Mouse (Mus musculus) midbrain, embryonic 12.5 days (tissue): ENCODE measurements around the gene Itga10. TPM values are rescaled to one million over a fixed set of nuclear protein-coding genes. Genes with fewer than 3 reads are reported as not detected.

Experiments
- ATAC-seq: fragments of 200-750 bp; cut with Nextera tagmentation; 2 replicates; pipeline ENCODE4 v1.8.0; 2017; ENCODE audit warnings: low read depth, moderate TSS enrichment, moderate library complexity; ENCODE audit not compliant: low FRiP score
- H3K27ac ChIP-seq: fragments of 300-500 bp; sonication (generic); replicated peaks from 2 replicates; pipeline ENCODE4 v1.5.1; 2016; ENCODE audit warnings: mild to moderate bottlenecking
- H3K27me3 ChIP-seq: fragments of 300-500 bp; sonication (generic); 2 replicates; pipeline ENCODE4 v1.6.1; 2016; ENCODE audit warnings: mild to moderate bottlenecking
- H3K36me3 ChIP-seq: fragments of 300-500 bp; sonication (generic); 2 replicates; pipeline ENCODE4 v1.6.1; 2016
- H3K4me1 ChIP-seq: fragments of 300-500 bp; sonication (generic); 2 replicates; pipeline ENCODE4 v1.6.1; 2016
- H3K4me2 ChIP-seq: fragments of 300-500 bp; sonication (generic); replicated peaks from 2 replicates; pipeline ENCODE4 v1.6.1; 2016; ENCODE audit warnings: mild to moderate bottlenecking, moderate library complexity
- H3K4me3 ChIP-seq: fragments of 300-500 bp; sonication (generic); 2 replicates; pipeline ENCODE4 v1.5.1; 2016; ENCODE audit warnings: mild to moderate bottlenecking
- H3K9ac ChIP-seq: fragments of 300-500 bp; sonication (generic); replicated peaks from 2 replicates; pipeline ENCODE4 v1.6.1; 2016; ENCODE audit warnings: mild to moderate bottlenecking, moderate library complexity
- H3K9me3 ChIP-seq: fragments of 300-500 bp; sonication (generic); 2 replicates; pipeline ENCODE4 v1.6.1; 2016; ENCODE audit warnings: mild to moderate bottlenecking
- WGBS: fragments of 180-500 bp; shearing (Covaris S2); methylation state at CpG from one replicate; pipeline ENCODE4 v1.1.7; 2016; 5-methylcytosine and 5-hydroxymethylcytosine counted together
- polyA plus RNA-seq: library from polyadenylated mRNA; unstranded; fragments of >200 nt; fragmentation: Nextera tagmentation; extraction: Ambion mirVana; gene quantifications from 2 replicates; pipeline ENCODE4 v1.2.1, GENCODE M21; 2016

The Itga10 gene
- polyA plus RNA-seq, 1 experiment from 2014 or later = 0.85 TPM

DNA sequence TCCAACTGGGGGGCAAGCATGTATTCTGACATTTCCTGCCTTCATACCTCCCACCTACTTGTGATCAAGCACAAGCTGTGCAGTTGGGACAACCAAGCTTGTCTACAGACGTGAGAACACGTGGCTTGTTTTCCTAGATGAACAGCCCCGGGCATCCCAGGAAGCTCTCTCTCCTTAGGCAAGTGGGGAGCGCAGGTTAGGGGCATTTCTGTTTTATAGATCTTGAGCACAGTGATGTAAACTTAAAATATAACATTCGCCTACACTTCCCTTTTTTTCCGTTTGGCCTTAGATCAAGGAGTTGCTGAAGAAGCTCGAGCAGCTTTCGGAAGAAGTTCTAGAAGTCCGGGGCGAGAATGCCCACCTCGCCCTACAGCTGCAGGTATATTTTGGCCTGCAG is 43.5 kb downstream of the Itga10 start:
- ATAC-seq = no peak
- WGBS = 85% methylated on average over 11 of the region's 11 CpGs
- Histone ChIP-seq H3K27ac (no peak overlapping the region), H3K4me1 (peaks cover 12% of the 10 kb centered on the region), H3K36me3 (no peaks in the 10 kb centered on the region), H3K4me3 (no peak overlapping the region), H3K27me3 (peaks cover 27% of the 10 kb centered on the region), H3K9me3 (no peaks in the 10 kb centered on the region), H3K4me2 (no peak overlapping the region), H3K9ac (no peak overlapping the region)

- H3K4me1 ChIP-seq = peaks cover 12% of the 10 kb centered on the region
- H3K36me3 ChIP-seq = no peaks in the 10 kb centered on the region
- no peak overlapping the region for H3K27ac ChIP-seq
- 54% methylated on average over 3 of the region's 3 CpGs for WGBS
- H3K27me3 ChIP-seq = peaks cover 12% of the 10 kb centered on the region; the same call in 1 of the 2 replicates
- H3K4me3 ChIP-seq = no peak overlapping the region
- ATAC-seq = 0 out of 2 replicates have a peak, but pooled peaks have one; percentile 12
- H3K4me2 ChIP-seq = no peak overlapping the region
- no peak overlapping the region for H3K9ac ChIP-seq
- H3K9me3 ChIP-seq = no peaks in the 10 kb centered on the region
Observed at GRCm38 (mm10) chr3:96690298-96690697, 44.9 kb downstream of the Itga10 start.

GRCm38 (mm10) chr3:96692506-96692905 is 47.1 kb downstream of the Itga10 start:
- Histone ChIP-seq H3K4me1 (peaks cover 21% of the 10 kb centered on the region), H3K4me2 (no peak overlapping the region), H3K27ac (no peak overlapping the region), H3K9me3 (no peaks in the 10 kb centered on the region), H3K36me3 (no peaks in the 10 kb centered on the region), H3K9ac (no peak overlapping the region), H3K27me3 (peaks cover 9% of the 10 kb centered on the region; the same call in 1 of the 2 replicates), H3K4me3 (no peak overlapping the region)
- no peak for ATAC-seq
- 15% methylated on average over 3 of the region's 3 CpGs for WGBS

GRCm38 (mm10) chr3:96693579-96693978 is 48.2 kb downstream of the Itga10 start:
- Histone ChIP-seq H3K27ac (no peak overlapping the region), H3K36me3 (no peaks in the 10 kb centered on the region), H3K4me1 (peaks cover 26% of the 10 kb centered on the region), H3K4me2 (no peak overlapping the region), H3K9me3 (no peaks in the 10 kb centered on the region), H3K4me3 (no peak overlapping the region), H3K27me3 (peaks cover 9% of the 10 kb centered on the region; the same call in 1 of the 2 replicates), H3K9ac (no peak overlapping the region)
- no peak for ATAC-seq
- 88% methylated on average over 1 of the region's 1 CpGs for WGBS

- WGBS = under 1% methylated on average over 34 of the region's 35 CpGs
- Histone ChIP-seq H3K4me1 (peaks cover 19% of the 10 kb centered on the region), H3K27me3 (no peaks in the 10 kb centered on the region), H3K27ac (peak within 1 kb of the TSS; percentile 95), H3K4me3 (peak within 1 kb of the TSS; percentile 70), H3K9ac (peak within 1 kb of the TSS; percentile 86), H3K4me2 (peak within 1 kb of the TSS; percentile 71), H3K36me3 (peaks cover 14% of the 10 kb centered on the region), H3K9me3 (no peaks in the 10 kb centered on the region)
- peak; percentile 77 for ATAC-seq
Observed at GRCm38 (mm10) chr3:96696198-96696765, 50.9 kb downstream of the Itga10 start, which contains the start of gene Pias3. TSS of gene Pias3 (plus strand) at chr3:96696384.

DNA sequence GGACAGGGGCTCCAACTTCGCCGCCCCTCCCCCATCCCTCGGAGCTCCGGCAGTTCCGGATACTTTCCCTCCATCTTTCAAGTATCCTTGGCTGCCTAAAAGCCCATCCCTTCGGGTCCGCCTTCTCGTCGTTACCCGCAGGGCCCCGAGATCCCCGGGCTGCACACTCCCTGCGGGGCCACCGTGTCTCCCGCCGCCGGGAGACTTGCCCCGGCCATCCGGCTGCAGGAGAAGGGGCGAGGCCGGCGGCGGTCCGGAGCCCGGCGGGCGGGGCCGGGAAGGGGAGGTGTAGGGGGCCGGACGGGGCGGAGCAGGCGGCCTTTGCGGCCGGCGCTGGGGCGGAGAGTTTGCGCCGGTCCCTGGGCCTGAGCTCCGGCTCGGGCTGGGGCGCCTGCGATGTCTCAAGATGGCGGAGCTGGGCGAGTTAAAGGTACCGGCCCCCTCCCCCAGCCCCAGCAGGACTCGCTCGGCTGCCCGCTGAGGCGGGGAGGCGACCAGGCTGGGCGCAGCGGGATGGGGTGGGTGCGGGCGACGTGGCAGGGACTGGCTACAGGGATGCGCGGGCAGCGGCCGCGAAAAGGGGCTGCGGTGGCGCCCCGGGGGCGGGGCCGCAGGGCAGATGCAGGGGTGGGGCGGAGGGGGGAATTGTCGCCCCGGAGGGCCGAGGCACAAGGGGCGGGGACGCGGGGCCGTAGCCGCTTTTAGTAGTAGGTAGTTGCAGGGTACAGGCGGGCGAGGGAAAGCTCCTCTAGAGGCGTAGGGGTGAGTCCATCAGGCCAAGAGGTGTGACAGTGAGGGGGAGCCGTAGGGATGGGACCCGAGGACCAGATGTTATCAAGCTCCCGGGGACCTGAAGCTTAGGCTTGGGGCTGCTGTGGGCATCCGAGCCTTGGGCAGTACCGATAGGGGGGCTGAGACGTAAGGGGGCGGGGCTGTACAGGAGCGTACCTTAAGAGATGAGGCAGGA is 51.7 kb downstream of the Itga10 start:
- Histone ChIP-seq H3K4me3 (peak overlapping the region; percentile 70), H3K27me3 (no peaks in the 10 kb centered on the region), H3K9me3 (no peaks in the 10 kb centered on the region), H3K27ac (peak overlapping the region; percentile 95), H3K4me1 (peaks cover 19% of the 10 kb centered on the region), H3K4me2 (peak overlapping the region; percentile 71), H3K9ac (peak overlapping the region; percentile 86), H3K36me3 (peaks cover 22% of the 10 kb centered on the region)
- WGBS = under 1% methylated on average over 74 of the region's 85 CpGs
- peak; percentile 91 for ATAC-seq

GRCm38 (mm10) chr3:96698993-96699690 is 53.8 kb downstream of the Itga10 start:
- no peak overlapping the region for H3K4me2 ChIP-seq
- ATAC-seq = no peak
- 49% methylated on average over 19 of the region's 19 CpGs for WGBS
- no peak overlapping the region for H3K4me3 ChIP-seq
- H3K4me1 ChIP-seq = peaks cover 19% of the 10 kb centered on the region
- peaks cover 38% of the 10 kb centered on the region for H3K36me3 ChIP-seq
- H3K9me3 ChIP-seq = no peaks in the 10 kb centered on the region
- H3K27me3 ChIP-seq = no peaks in the 10 kb centered on the region
- H3K27ac ChIP-seq = no peak overlapping the region; the same call in 1 of the 2 replicates
- no peak overlapping the region for H3K9ac ChIP-seq

DNA sequence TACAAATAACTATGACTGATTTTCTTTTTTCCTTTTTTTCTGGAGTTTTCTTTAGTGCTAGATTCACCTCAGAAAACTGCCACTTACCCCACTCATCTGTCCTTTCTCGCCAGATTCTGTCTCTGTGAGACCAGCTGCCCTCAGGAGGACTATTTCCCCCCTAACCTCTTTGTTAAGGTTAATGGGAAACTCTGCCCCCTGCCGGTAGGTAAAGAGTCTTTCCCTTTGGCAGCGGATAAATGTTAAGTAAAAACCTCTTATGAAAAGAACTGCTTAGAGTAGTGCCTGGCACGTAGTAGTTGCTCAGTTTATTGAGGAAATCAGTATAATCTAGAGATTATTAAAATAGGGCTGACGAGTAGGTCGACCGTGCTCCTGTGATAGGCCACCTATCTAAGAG is 55.0 kb downstream of the Itga10 start:
- H3K36me3 ChIP-seq = peaks cover 51% of the 10 kb centered on the region
- WGBS = 54% methylated on average over 7 of the region's 7 CpGs

GRCm38 (mm10) chr3:96701003-96701402 is 55.6 kb downstream of the Itga10 start:
- H3K4me1 ChIP-seq = peaks cover 15% of the 10 kb centered on the region
- no peak overlapping the region for H3K4me3 ChIP-seq
- H3K27ac ChIP-seq = no peak overlapping the region
- peaks cover 51% of the 10 kb centered on the region for H3K36me3 ChIP-seq
- H3K4me2 ChIP-seq = no peak overlapping the region
- WGBS = 86% methylated on average over 4 of the region's 4 CpGs
- no peaks in the 10 kb centered on the region for H3K9me3 ChIP-seq
- ATAC-seq = no peak
- H3K27me3 ChIP-seq = no peaks in the 10 kb centered on the region
- no peak overlapping the region for H3K9ac ChIP-seq

More for the DNA sequence above, 55.0 kb downstream of the Itga10 start:
- Histone ChIP-seq H3K4me2 (no peak overlapping the region), H3K27me3 (no peaks in the 10 kb centered on the region), H3K27ac (no peak overlapping the region), H3K4me3 (no peak overlapping the region), H3K9ac (no peak overlapping the region), H3K9me3 (no peaks in the 10 kb centered on the region), H3K4me1 (peaks cover 19% of the 10 kb centered on the region)
- ATAC-seq = no peak

DNA sequence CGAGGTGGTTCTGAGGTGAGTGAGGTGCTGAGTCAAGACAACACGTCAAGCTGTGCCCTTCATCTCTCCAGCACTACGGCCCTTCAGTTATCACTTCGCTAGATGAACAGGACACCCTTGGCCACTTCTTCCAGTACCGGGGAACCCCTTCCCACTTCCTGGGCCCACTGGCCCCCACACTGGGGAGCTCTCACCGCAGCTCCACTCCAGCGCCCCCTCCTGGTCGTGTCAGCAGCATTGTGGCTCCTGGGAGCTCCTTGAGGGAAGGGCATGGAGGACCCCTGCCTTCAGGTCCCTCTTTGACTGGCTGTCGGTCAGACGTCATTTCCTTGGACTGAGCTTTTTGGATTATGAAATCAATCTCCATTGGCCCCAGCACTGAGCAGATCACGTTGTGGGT is 59.4 kb downstream of the Itga10 start:
- H3K36me3 ChIP-seq = peaks cover 50% of the 10 kb centered on the region
- no peak overlapping the region for H3K27ac ChIP-seq
- H3K4me2 ChIP-seq = no peak overlapping the region
- peaks cover 7% of the 10 kb centered on the region; the same call in 1 of the 2 replicates for H3K4me1 ChIP-seq
- 72% methylated on average over 11 of the region's 11 CpGs for WGBS
- peaks cover 16% of the 10 kb centered on the region for H3K27me3 ChIP-seq
- H3K9me3 ChIP-seq = no peaks in the 10 kb centered on the region
- no peak overlapping the region for H3K9ac ChIP-seq
- no peak for ATAC-seq
- H3K4me3 ChIP-seq = no peak overlapping the region

DNA sequence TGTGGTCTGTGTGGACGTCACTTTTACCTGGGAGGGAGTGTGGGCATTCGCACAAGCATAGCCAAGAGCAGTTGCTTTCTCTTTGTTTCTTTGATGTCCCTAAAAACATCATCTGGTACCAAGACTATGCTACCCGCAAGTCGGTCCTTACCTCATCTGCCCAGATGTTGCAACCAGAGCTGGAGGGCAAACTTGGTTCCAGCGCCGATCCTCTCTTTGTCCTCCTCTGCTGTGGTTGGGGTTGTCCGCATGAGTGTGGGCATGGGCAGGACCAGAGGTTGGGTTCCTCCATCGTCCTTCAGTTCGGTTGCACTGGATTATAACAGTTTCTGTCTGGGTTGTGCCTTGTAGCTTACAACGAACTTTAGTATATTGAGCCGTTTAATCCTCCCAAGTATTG is 60.8 kb downstream of the Itga10 start:
- WGBS = 89% methylated on average over 11 of the region's 11 CpGs

More for the DNA sequence above, 60.8 kb downstream of the Itga10 start:
- Histone ChIP-seq H3K9ac (no peak overlapping the region), H3K27me3 (peaks cover 16% of the 10 kb centered on the region), H3K9me3 (no peaks in the 10 kb centered on the region), H3K4me1 (peaks cover 7% of the 10 kb centered on the region; the same call in 1 of the 2 replicates), H3K27ac (no peak overlapping the region), H3K4me3 (no peak overlapping the region), H3K4me2 (no peak overlapping the region), H3K36me3 (peaks cover 45% of the 10 kb centered on the region)
- no peak for ATAC-seq
